Mouse (Mus musculus): Measurements from ENCODE around the gene Olfr718-ps1. TPM values are rescaled to one million over a fixed set of nuclear protein-coding genes. Genes with fewer than 3 reads are reported as not detected.

Gene Olfr718-ps1
- polyA plus RNA-seq, 1 experiment from 2014 or later = not detected

GRCm38 (mm10) chr5:143175970-143176369, 28.6 kb upstream of the Olfr718-ps1 start:
- H3K9me3 ChIP-seq (ENCODE audit: control insufficient read depth, low read length) = 0 out of 2 replicates have a peak, but pooled peaks cover 5% of the 10 kb centered on the region
- no peak for ATAC-seq (ENCODE audit: low read depth)
- 92% methylated on average over 4 of the region's 4 CpGs for WGBS

DNA sequence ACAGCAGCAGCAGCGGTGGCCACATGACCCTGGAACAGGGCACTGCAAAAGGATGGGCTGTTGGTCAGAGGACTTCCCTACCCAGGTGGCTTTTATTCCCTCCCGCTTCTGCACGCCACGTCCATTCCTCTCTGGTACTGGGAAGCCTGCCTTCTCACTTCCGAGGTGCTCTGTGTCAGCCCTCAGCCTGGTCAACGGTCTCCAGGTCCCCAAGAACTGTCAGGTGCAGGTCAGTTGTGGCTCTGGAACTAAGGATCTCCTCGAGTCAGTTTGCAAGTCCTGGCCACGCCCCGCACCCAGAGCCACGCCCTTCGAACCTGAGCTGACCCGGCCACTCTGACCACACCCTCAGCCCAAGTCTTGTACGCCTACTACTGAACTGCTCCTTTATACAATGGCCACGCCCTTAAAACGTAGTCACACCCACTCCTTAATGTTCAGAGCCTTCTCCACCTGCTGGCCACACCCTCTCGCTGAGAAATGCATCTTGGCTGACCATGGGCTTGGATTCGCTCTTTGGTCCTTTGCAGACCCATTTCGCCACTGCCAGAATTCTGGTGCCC, 18.2 kb upstream of the Olfr718-ps1 start:
- Histone ChIP-seq H3K9me3 (ENCODE audit: control insufficient read depth, low read length) (no peaks in the 10 kb centered on the region), H3K4me1 (replicated peaks; ENCODE audit: control insufficient read depth, insufficient read depth, low read length) (peaks cover 7% of the 10 kb centered on the region; the same call in 1 of the 2 replicates), H3K4me3 (ENCODE audit: low read length) (peak overlapping the region; percentile 5; the same call in 1 of the 2 replicates), H3K4me2 (ENCODE audit: low read depth, low read length) (peak overlapping the region; percentile 37; the same call in 1 of the 2 replicates), H3K36me3 (ENCODE audit: control insufficient read depth, insufficient read depth, low read length) (no peaks in the 10 kb centered on the region), H3K9ac (ENCODE audit: low read length) (no peak overlapping the region), H3K27ac (ENCODE audit: low read length) (no peak overlapping the region), H3K27me3 (ENCODE audit: control insufficient read depth, insufficient read depth, low read depth, low read length) (no peaks in the 10 kb centered on the region)
- ATAC-seq (ENCODE audit: low read depth) = peak; percentile 77
- 9% methylated on average over 18 of the region's 18 CpGs for WGBS

More at GRCm38 (mm10) chr5:143175970-143176369, 28.6 kb upstream of the Olfr718-ps1 start:
- no peak overlapping the region for H3K27ac ChIP-seq (ENCODE audit: low read length)
- no peak overlapping the region for H3K4me2 ChIP-seq (ENCODE audit: low read depth, low read length)
- H3K36me3 ChIP-seq (ENCODE audit: control insufficient read depth, insufficient read depth, low read length) = peaks cover 70% of the 10 kb centered on the region
- no peak overlapping the region for H3K9ac ChIP-seq (ENCODE audit: low read length)
- H3K27me3 ChIP-seq (ENCODE audit: control insufficient read depth, insufficient read depth, low read depth, low read length) = no peaks in the 10 kb centered on the region
- peaks cover 12% of the 10 kb centered on the region for H3K4me1 ChIP-seq (replicated peaks; ENCODE audit: control insufficient read depth, insufficient read depth, low read length)
- H3K4me3 ChIP-seq (ENCODE audit: low read length) = no peak overlapping the region

DNA sequence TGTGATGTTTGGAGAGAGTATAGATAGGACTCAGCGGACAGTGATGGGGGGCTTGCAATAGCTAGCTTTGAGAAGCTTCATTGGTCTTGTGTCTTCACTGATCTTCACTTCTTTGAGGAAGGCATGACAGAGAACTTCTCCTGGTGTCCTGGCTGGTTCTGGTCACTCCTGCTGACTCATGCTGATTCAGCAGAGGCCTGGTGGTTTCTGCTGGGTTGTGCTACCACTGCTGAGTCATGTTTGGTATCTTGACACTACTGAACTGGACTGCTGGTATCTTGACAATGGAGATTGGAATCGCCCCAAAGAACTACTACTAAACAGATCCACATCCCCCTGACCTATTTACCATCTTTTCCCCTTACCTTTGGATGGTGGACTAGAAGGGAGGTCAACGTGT, 8.2 kb upstream of the Olfr718-ps1 start:
- ATAC-seq (ENCODE audit: low read depth) = no peak
- peaks cover 25% of the 10 kb centered on the region for H3K27me3 ChIP-seq (ENCODE audit: control insufficient read depth, insufficient read depth, low read depth, low read length)
- H3K4me1 ChIP-seq (replicated peaks; ENCODE audit: control insufficient read depth, insufficient read depth, low read length) = no peaks in the 10 kb centered on the region
- 81% methylated on average over 3 of the region's 3 CpGs for WGBS
- no peak overlapping the region for H3K27ac ChIP-seq (ENCODE audit: low read length)
- H3K4me2 ChIP-seq (ENCODE audit: low read depth, low read length) = no peak overlapping the region
- no peaks in the 10 kb centered on the region for H3K36me3 ChIP-seq (ENCODE audit: control insufficient read depth, insufficient read depth, low read length)
- H3K4me3 ChIP-seq (ENCODE audit: low read length) = no peak overlapping the region
- H3K9me3 ChIP-seq (ENCODE audit: control insufficient read depth, low read length) = peaks cover under 1% of the 10 kb centered on the region; the same call in 1 of the 2 replicates
- no peak overlapping the region for H3K9ac ChIP-seq (ENCODE audit: low read length)

DNA sequence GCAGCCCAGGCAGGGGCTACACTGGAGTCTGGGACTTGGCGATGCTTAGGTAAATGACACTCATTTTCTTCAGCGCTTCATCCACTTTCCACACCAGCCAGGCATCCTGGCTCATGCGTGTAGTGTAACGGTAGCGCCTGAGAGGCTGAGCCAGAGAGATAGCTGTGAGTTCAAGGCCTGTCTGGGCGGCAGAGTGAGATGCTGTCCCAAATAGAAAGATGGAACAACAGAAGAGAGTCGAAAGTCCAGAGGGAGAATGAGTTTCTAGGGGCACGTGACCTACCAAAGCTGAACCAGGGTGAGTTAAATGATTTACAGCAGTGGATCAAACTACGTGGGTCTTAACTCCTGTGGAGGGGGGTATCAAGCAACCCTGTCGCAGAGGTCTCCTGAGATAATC, 6.4 kb upstream of the Olfr718-ps1 start:
- Histone ChIP-seq H3K9ac (ENCODE audit: low read length) (no peak overlapping the region), H3K4me2 (ENCODE audit: low read depth, low read length) (no peak overlapping the region), H3K36me3 (ENCODE audit: control insufficient read depth, insufficient read depth, low read length) (no peaks in the 10 kb centered on the region), H3K4me1 (replicated peaks; ENCODE audit: control insufficient read depth, insufficient read depth, low read length) (no peaks in the 10 kb centered on the region), H3K9me3 (ENCODE audit: control insufficient read depth, low read length) (peaks cover 2% of the 10 kb centered on the region; the same call in 1 of the 2 replicates), H3K27ac (ENCODE audit: low read length) (no peak overlapping the region), H3K4me3 (ENCODE audit: low read length) (no peak overlapping the region), H3K27me3 (ENCODE audit: control insufficient read depth, insufficient read depth, low read depth, low read length) (peaks cover 21% of the 10 kb centered on the region)
- WGBS = 78% methylated on average over 10 of the region's 10 CpGs
- no peak for ATAC-seq (ENCODE audit: low read depth)

DNA sequence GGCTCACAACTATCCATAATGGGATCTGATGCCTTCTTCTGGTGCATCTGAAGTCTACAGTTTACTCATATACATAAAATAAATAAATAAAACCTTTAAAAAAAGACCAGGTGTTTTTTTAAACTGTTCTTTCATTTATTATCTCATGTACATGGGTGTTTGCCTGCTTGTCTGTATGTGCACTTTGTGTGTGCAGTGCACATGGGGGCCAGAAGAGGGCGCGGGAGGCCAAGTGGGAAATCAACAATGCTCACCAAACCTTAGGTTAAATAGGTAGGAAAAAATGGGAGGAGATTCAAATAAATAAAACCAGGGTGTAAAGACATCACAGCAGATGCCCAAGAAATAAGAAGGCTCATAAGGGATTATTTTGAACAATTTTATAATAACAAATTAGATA, 2.7 kb upstream of the Olfr718-ps1 start:
- Histone ChIP-seq H3K27ac (ENCODE audit: low read length) (no peak overlapping the region), H3K27me3 (ENCODE audit: control insufficient read depth, insufficient read depth, low read depth, low read length) (no peaks in the 10 kb centered on the region), H3K36me3 (ENCODE audit: control insufficient read depth, insufficient read depth, low read length) (no peaks in the 10 kb centered on the region), H3K4me2 (ENCODE audit: low read depth, low read length) (no peak overlapping the region), H3K9ac (ENCODE audit: low read length) (no peak overlapping the region), H3K9me3 (ENCODE audit: control insufficient read depth, low read length) (peaks cover 2% of the 10 kb centered on the region; the same call in 1 of the 2 replicates), H3K4me3 (ENCODE audit: low read length) (no peak overlapping the region), H3K4me1 (replicated peaks; ENCODE audit: control insufficient read depth, insufficient read depth, low read length) (no peaks in the 10 kb centered on the region)
- ATAC-seq (ENCODE audit: low read depth) = no peak
- 81% methylated on average over 2 of the region's 2 CpGs for WGBS

DNA sequence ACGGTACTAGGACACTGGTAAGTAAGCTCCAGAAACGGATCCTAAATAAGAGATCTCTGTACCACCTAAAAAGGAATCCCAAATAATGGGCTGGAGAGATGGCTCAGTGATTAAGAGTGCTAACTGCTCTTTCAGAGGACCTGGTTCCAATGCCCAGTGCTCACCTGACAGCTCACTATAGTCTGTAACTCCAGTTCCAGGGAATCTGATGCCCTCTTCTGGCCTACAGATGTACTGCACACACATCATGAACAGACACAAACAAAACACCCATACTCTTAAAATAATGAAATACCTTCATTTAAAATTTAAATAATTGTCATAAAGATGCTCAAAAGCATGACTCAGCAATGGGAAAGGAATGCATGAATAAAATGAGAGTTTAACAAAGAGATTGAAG, 2.2 kb upstream of the Olfr718-ps1 start:
- peaks cover 2% of the 10 kb centered on the region; the same call in 1 of the 2 replicates for H3K9me3 ChIP-seq (ENCODE audit: control insufficient read depth, low read length)
- no peaks in the 10 kb centered on the region for H3K36me3 ChIP-seq (ENCODE audit: control insufficient read depth, insufficient read depth, low read length)
- no peak overlapping the region for H3K4me2 ChIP-seq (ENCODE audit: low read depth, low read length)
- WGBS = 95% methylated on average over 2 of the region's 2 CpGs
- no peaks in the 10 kb centered on the region for H3K4me1 ChIP-seq (replicated peaks; ENCODE audit: control insufficient read depth, insufficient read depth, low read length)
- no peaks in the 10 kb centered on the region for H3K27me3 ChIP-seq (ENCODE audit: control insufficient read depth, insufficient read depth, low read depth, low read length)
- H3K4me3 ChIP-seq (ENCODE audit: low read length) = no peak overlapping the region
- no peak overlapping the region for H3K27ac ChIP-seq (ENCODE audit: low read length)
- no peak for ATAC-seq (ENCODE audit: low read depth)
- H3K9ac ChIP-seq (ENCODE audit: low read length) = no peak overlapping the region

- no peak for ATAC-seq (ENCODE audit: low read depth)
- no peak overlapping the region for H3K4me2 ChIP-seq (ENCODE audit: low read depth, low read length)
- no peaks in the 10 kb centered on the region for H3K36me3 ChIP-seq (ENCODE audit: control insufficient read depth, insufficient read depth, low read length)
- H3K27me3 ChIP-seq (ENCODE audit: control insufficient read depth, insufficient read depth, low read depth, low read length) = no peaks in the 10 kb centered on the region
- no peak overlapping the region for H3K9ac ChIP-seq (ENCODE audit: low read length)
- 86% methylated on average over 5 of the region's 5 CpGs for WGBS
- peaks cover 2% of the 10 kb centered on the region; the same call in 1 of the 2 replicates for H3K9me3 ChIP-seq (ENCODE audit: control insufficient read depth, low read length)
- H3K4me3 ChIP-seq (ENCODE audit: low read length) = no peak overlapping the region
- H3K4me1 ChIP-seq (replicated peaks; ENCODE audit: control insufficient read depth, insufficient read depth, low read length) = no peaks in the 10 kb centered on the region
- H3K27ac ChIP-seq (ENCODE audit: low read length) = no peak overlapping the region
Observed at GRCm38 (mm10) chr5:143148661-143149060, 1.3 kb upstream of the Olfr718-ps1 start.

DNA sequence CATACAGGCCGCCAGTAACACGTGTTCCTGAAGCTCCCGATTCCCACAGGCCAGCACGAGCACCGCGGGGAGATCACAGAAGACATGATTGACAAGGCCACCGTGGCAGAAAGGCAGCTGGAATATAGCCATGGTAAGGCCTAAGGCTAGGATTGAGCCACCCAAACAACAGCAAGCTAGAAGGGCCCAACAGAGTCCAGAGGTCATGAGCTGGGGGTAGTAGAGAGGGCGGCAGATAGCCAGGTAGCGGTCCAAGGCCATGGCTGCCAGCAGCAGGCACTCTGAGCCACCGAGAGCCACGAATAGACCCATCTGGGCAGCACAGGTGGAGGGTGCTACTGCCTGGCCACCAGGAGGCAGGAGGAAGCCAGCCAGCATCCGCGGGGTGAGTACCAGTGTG, 9.8 kb downstream of the Olfr718-ps1 start:
- Histone ChIP-seq H3K4me3 (ENCODE audit: low read length) (no peak overlapping the region), H3K36me3 (ENCODE audit: control insufficient read depth, insufficient read depth, low read length) (no peaks in the 10 kb centered on the region), H3K9ac (ENCODE audit: low read length) (no peak overlapping the region), H3K9me3 (ENCODE audit: control insufficient read depth, low read length) (no peaks in the 10 kb centered on the region), H3K27me3 (ENCODE audit: control insufficient read depth, insufficient read depth, low read depth, low read length) (no peaks in the 10 kb centered on the region), H3K4me2 (ENCODE audit: low read depth, low read length) (no peak overlapping the region), H3K4me1 (replicated peaks; ENCODE audit: control insufficient read depth, insufficient read depth, low read length) (no peaks in the 10 kb centered on the region), H3K27ac (ENCODE audit: low read length) (no peak overlapping the region)
- 82% methylated on average over 13 of the region's 13 CpGs for WGBS
- ATAC-seq (ENCODE audit: low read depth) = no peak

DNA sequence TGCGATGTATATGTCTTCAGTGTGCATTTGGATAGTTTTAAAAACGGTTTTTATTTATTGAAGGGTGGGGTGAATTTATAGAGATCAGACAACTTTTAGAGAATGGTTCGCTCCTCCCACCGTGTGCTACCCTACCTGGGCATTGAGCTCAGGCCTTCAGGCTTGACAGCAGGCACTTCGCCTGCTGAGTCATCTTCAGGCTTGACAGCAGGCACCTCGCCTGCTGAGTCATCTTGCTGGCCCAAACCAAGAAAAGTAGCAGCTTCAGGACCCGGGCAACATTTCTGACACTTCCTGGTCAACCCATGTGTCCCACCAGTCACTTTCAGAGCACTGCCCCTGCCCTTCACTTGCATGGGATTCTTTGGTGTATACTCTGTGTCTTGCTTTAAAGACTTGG, 12.3 kb downstream of the Olfr718-ps1 start:
- H3K4me1 ChIP-seq (replicated peaks; ENCODE audit: control insufficient read depth, insufficient read depth, low read length) = no peaks in the 10 kb centered on the region
- H3K4me2 ChIP-seq (ENCODE audit: low read depth, low read length) = no peak overlapping the region
- ATAC-seq (ENCODE audit: low read depth) = no peak
- H3K36me3 ChIP-seq (ENCODE audit: control insufficient read depth, insufficient read depth, low read length) = no peaks in the 10 kb centered on the region
- peaks cover 4% of the 10 kb centered on the region; the same call in 1 of the 2 replicates for H3K9me3 ChIP-seq (ENCODE audit: control insufficient read depth, low read length)
- no peak overlapping the region for H3K27ac ChIP-seq (ENCODE audit: low read length)
- no peak overlapping the region for H3K4me3 ChIP-seq (ENCODE audit: low read length)
- H3K27me3 ChIP-seq (ENCODE audit: control insufficient read depth, insufficient read depth, low read depth, low read length) = no peaks in the 10 kb centered on the region
- 83% methylated on average over 7 of the region's 7 CpGs for WGBS
- no peak overlapping the region for H3K9ac ChIP-seq (ENCODE audit: low read length)

Data from lung, embryonic 16.5 days (tissue).